Mouse (Mus musculus): ENCODE results near the gene Insm1. TPM values are rescaled to one million over a fixed set of nuclear protein-coding genes. Genes with fewer than 3 reads are reported as not detected.
A peak's percentile ranks its signal among the peaks of the same experiment; 100 is the strongest.

Gene Insm1
- polyA plus RNA-seq, 1 experiment, result not detected

GRCm38 (mm10) chr2:146214715-146215114 lies 7.0 kb upstream of the Insm1 start:
- TF ChIP-seq POLR2A (IDR thresholded peaks at IDR 0.05; ENCODE audit: borderline replicate concordance, control insufficient read depth, low read depth, low read length) (no peak), CTCF (IDR thresholded peaks at IDR 0.05; ENCODE audit: control insufficient read depth, insufficient read depth, low read length) (peak; percentile 72)
- WGBS, result 7% methylated on average over 9 of the region's 9 CpGs
- H3K4me1 ChIP-seq (ENCODE audit: control insufficient read depth, insufficient read depth, low read length), result no peaks in the 10 kb centered on the region
- no peak overlapping the region for H3K4me3 ChIP-seq (replicated peaks; ENCODE audit: control insufficient read depth, low read depth, low read length)
- no peak overlapping the region for H3K27ac ChIP-seq (ENCODE audit: control insufficient read depth, insufficient read depth, low read depth, low read length, poor library complexity)

GRCm38 (mm10) chr2:146216111-146217064 lies 5.3 kb upstream of the Insm1 start:
- H3K4me1 ChIP-seq (ENCODE audit: control insufficient read depth, insufficient read depth, low read length), result no peaks in the 10 kb centered on the region
- 33% methylated on average over 14 of the region's 14 CpGs for WGBS
- H3K4me3 ChIP-seq (replicated peaks; ENCODE audit: control insufficient read depth, low read depth, low read length), result no peak overlapping the region
- TF ChIP-seq CTCF (IDR thresholded peaks at IDR 0.05; ENCODE audit: control insufficient read depth, insufficient read depth, low read length) (no peak), POLR2A (IDR thresholded peaks at IDR 0.05; ENCODE audit: borderline replicate concordance, control insufficient read depth, low read depth, low read length) (no peak)
- no peak overlapping the region for H3K27ac ChIP-seq (ENCODE audit: control insufficient read depth, insufficient read depth, low read depth, low read length, poor library complexity)

- WGBS, result 7% methylated on average over 16 of the region's 16 CpGs
- Histone ChIP-seq H3K4me1 (ENCODE audit: control insufficient read depth, insufficient read depth, low read length) (no peaks in the 10 kb centered on the region), H3K4me3 (replicated peaks; ENCODE audit: control insufficient read depth, low read depth, low read length) (no peak overlapping the region), H3K27ac (ENCODE audit: control insufficient read depth, insufficient read depth, low read depth, low read length, poor library complexity) (no peak overlapping the region)
- TF ChIP-seq CTCF (IDR thresholded peaks at IDR 0.05; ENCODE audit: control insufficient read depth, insufficient read depth, low read length) (no peak), POLR2A (IDR thresholded peaks at IDR 0.05; ENCODE audit: borderline replicate concordance, control insufficient read depth, low read depth, low read length) (no peak)
Observed at GRCm38 (mm10) chr2:146217227-146217980, 4.3 kb upstream of the Insm1 start.

GRCm38 (mm10) chr2:146218161-146218691 lies 3.5 kb upstream of the Insm1 start:
- H3K4me3 ChIP-seq (replicated peaks; ENCODE audit: control insufficient read depth, low read depth, low read length), result no peak overlapping the region
- 9% methylated on average over 40 of the region's 40 CpGs for WGBS
- H3K4me1 ChIP-seq (ENCODE audit: control insufficient read depth, insufficient read depth, low read length), result no peaks in the 10 kb centered on the region

GRCm38 (mm10) chr2:146218881-146219535 lies 2.7 kb upstream of the Insm1 start:
- no peaks in the 10 kb centered on the region for H3K4me1 ChIP-seq (ENCODE audit: control insufficient read depth, insufficient read depth, low read length)
- no peak overlapping the region for H3K4me3 ChIP-seq (replicated peaks; ENCODE audit: control insufficient read depth, low read depth, low read length)
- no peak overlapping the region for H3K27ac ChIP-seq (ENCODE audit: control insufficient read depth, insufficient read depth, low read depth, low read length, poor library complexity)
- TF ChIP-seq POLR2A (IDR thresholded peaks at IDR 0.05; ENCODE audit: borderline replicate concordance, control insufficient read depth, low read depth, low read length) (no peak), CTCF (IDR thresholded peaks at IDR 0.05; ENCODE audit: control insufficient read depth, insufficient read depth, low read length) (no peak)
- 12% methylated on average over 19 of the region's 19 CpGs for WGBS

More at GRCm38 (mm10) chr2:146218161-146218691, 3.5 kb upstream of the Insm1 start:
- no peak overlapping the region for H3K27ac ChIP-seq (ENCODE audit: control insufficient read depth, insufficient read depth, low read depth, low read length, poor library complexity)
- TF ChIP-seq POLR2A (IDR thresholded peaks at IDR 0.05; ENCODE audit: borderline replicate concordance, control insufficient read depth, low read depth, low read length) (no peak), CTCF (IDR thresholded peaks at IDR 0.05; ENCODE audit: control insufficient read depth, insufficient read depth, low read length) (no peak)

GRCm38 (mm10) chr2:146219791-146220190 lies 1.9 kb upstream of the Insm1 start:
- WGBS, result 20% methylated on average over 11 of the region's 11 CpGs
- no peak for TF ChIP-seq CTCF (IDR thresholded peaks at IDR 0.05; ENCODE audit: control insufficient read depth, insufficient read depth, low read length)
- no peak for TF ChIP-seq POLR2A (IDR thresholded peaks at IDR 0.05; ENCODE audit: borderline replicate concordance, control insufficient read depth, low read depth, low read length)
- H3K4me1 ChIP-seq (ENCODE audit: control insufficient read depth, insufficient read depth, low read length), result no peaks in the 10 kb centered on the region

GRCm38 (mm10) chr2:146220591-146221075 lies 1.1 kb upstream of the Insm1 start:
- 4% methylated on average over 24 of the region's 24 CpGs for WGBS
- H3K4me3 ChIP-seq (replicated peaks; ENCODE audit: control insufficient read depth, low read depth, low read length), result no peak overlapping the region
- H3K27ac ChIP-seq (ENCODE audit: control insufficient read depth, insufficient read depth, low read depth, low read length, poor library complexity), result no peak overlapping the region
- H3K4me1 ChIP-seq (ENCODE audit: control insufficient read depth, insufficient read depth, low read length), result no peaks in the 10 kb centered on the region
- TF ChIP-seq CTCF (IDR thresholded peaks at IDR 0.05; ENCODE audit: control insufficient read depth, insufficient read depth, low read length) (no peak), POLR2A (IDR thresholded peaks at IDR 0.05; ENCODE audit: borderline replicate concordance, control insufficient read depth, low read depth, low read length) (no peak)

More at GRCm38 (mm10) chr2:146219791-146220190, 1.9 kb upstream of the Insm1 start:
- Histone ChIP-seq H3K27ac (ENCODE audit: control insufficient read depth, insufficient read depth, low read depth, low read length, poor library complexity) (no peak overlapping the region), H3K4me3 (replicated peaks; ENCODE audit: control insufficient read depth, low read depth, low read length) (no peak overlapping the region)

All from bone marrow, adult 2 months (tissue).